Mouse (Mus musculus) midbrain, embryonic 14.5 days (tissue): ENCODE data around the gene Retn. TPM values are rescaled to one million over a fixed set of nuclear protein-coding genes. Genes with fewer than 3 reads are reported as not detected.

Source experiments
- ATAC-seq: fragments of 200-750 bp; cut with Nextera tagmentation; 2 replicates; pipeline ENCODE4 v1.8.0; 2017; ENCODE audit warnings: moderate number of reproducible peaks, moderate library complexity; ENCODE audit not compliant: low FRiP score, low TSS enrichment
- DNase-seq: peaks from one replicate; pipeline ENCODE4 v3.0.0-alpha.2; 2015
- H3K27ac ChIP-seq: fragments of 300-500 bp; sonication (generic); replicated peaks from 2 replicates; pipeline ENCODE4 v1.5.1; 2014; ENCODE audit warnings: mild to moderate bottlenecking, low read depth, low read length, moderate library complexity
- H3K27me3 ChIP-seq: fragments of 300-500 bp; sonication (generic); 2 replicates; pipeline ENCODE4 v1.6.1; 2014; ENCODE audit warnings: low read length, control low read depth, mixed read lengths; ENCODE audit not compliant: control insufficient read depth, insufficient read depth
- H3K36me3 ChIP-seq: fragments of 300-500 bp; sonication (generic); 2 replicates; pipeline ENCODE4 v1.6.1; 2014; ENCODE audit warnings: low read length, control low read depth; ENCODE audit not compliant: control insufficient read depth, insufficient read depth
- H3K4me1 ChIP-seq: fragments of 300-500 bp; sonication (generic); 2 replicates; pipeline ENCODE4 v1.6.1; 2014; ENCODE audit warnings: mild to moderate bottlenecking, antibody characterized with exemption, low read length, control low read depth; ENCODE audit not compliant: control insufficient read depth, insufficient read depth
- H3K4me2 ChIP-seq: fragments of 300-500 bp; sonication (generic); 2 replicates; pipeline ENCODE4 v1.6.1; 2014; ENCODE audit warnings: mild to moderate bottlenecking, low read length, moderate library complexity
- H3K4me3 ChIP-seq: fragments of 300-500 bp; sonication (generic); replicated peaks from 2 replicates; pipeline ENCODE4 v1.5.1; 2014; ENCODE audit warnings: low read depth, low read length
- H3K9ac ChIP-seq: fragments of 300-500 bp; sonication (generic); replicated peaks from 2 replicates; pipeline ENCODE4 v1.6.1; 2014; ENCODE audit warnings: mild to moderate bottlenecking, low read length, moderate library complexity
- H3K9me3 ChIP-seq: fragments of 300-500 bp; sonication (generic); 2 replicates; pipeline ENCODE4 v1.6.1; 2016; ENCODE audit warnings: low read length, control low read depth, mixed read lengths; ENCODE audit not compliant: control insufficient read depth
- WGBS: fragments of 180-500 bp; shearing (Covaris S2); extraction: QIAGEN DNeasy Blood & Tissue Kit; methylation state at CpG from one replicate; pipeline ENCODE4 v1.1.7; 2014; 5-methylcytosine and 5-hydroxymethylcytosine counted together
- polyA plus RNA-seq: library from polyadenylated mRNA; unstranded; fragments of >200 nt; fragmentation: Nextera tagmentation; extraction: Ambion mirVana; gene quantifications from 2 replicates; pipeline ENCODE4 v1.2.1, GENCODE M21; 2014

Retn gene
- polyA plus RNA-seq, 1 experiment from 2014 or later, result not detected

DNA sequence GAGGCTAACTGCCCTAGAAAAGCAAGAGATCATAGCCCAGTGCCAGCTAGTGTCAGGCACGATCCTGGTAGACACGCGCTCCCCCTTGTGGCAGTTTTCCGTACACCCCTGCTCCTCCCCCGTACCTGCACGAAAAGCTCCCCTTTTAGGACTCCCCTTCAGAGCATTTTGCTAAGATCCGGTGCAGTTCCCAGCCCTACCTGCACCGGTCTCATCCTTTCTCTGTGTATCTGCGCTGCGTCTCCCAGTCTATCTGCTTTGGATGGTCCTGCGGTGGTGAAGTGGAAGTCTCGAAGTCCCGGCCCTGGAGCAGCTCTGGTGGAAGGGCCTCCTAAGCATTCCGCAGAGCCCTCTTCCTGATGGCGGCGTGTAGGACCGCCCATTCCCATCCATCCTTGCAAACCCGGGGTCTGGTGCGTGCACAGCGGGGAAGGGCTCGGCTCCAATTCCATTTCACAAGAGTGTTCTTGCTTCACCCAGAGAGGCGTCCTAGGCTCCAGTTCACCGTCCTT lies 16.5 kb downstream of the Retn start, which contains the start of gene Fcor:
TSS of gene Fcor (minus strand) at position 383 of the 512 bp plus-strand sequence.
- DNase-seq (peak; percentile 91), ATAC-seq (peak; percentile 74)
- Histone ChIP-seq H3K9me3 (no peaks in the 10 kb centered on the region), H3K4me1 (peaks cover under 1% of the 10 kb centered on the region), H3K4me2 (peak within 1 kb of the TSS; percentile 65), H3K27ac (peak within 1 kb of the TSS; percentile 84), H3K27me3 (no peaks in the 10 kb centered on the region), H3K36me3 (no peaks in the 10 kb centered on the region), H3K4me3 (peak within 1 kb of the TSS; percentile 40), H3K9ac (peak within 1 kb of the TSS; percentile 39)
- WGBS, result under 1% methylated on average over 23 of the region's 23 CpGs

GRCm38 (mm10) chr8:3674671-3675070 lies 19.1 kb downstream of the Retn start:
- Histone ChIP-seq H3K4me1 (peaks cover 10% of the 10 kb centered on the region), H3K4me3 (no peak overlapping the region), H3K36me3 (peaks cover 11% of the 10 kb centered on the region), H3K27me3 (no peaks in the 10 kb centered on the region), H3K9ac (no peak overlapping the region), H3K4me2 (no peak overlapping the region), H3K27ac (no peak overlapping the region), H3K9me3 (no peaks in the 10 kb centered on the region)
- ATAC-seq, result no peak
- WGBS, result 51% methylated on average over 3 of the region's 3 CpGs
- DNase-seq, result no peak

- H3K4me2 ChIP-seq, result peak within 1 kb of the TSS; percentile 91
- WGBS, result 1% methylated on average over 61 of the region's 61 CpGs
- peak; percentile 86 for ATAC-seq
Observed at GRCm38 (mm10) chr8:3676131-3676992, 20.8 kb downstream of the Retn start, which contains the start of gene Trappc5. Trappc5 (plus strand) TSS chr8:3676299.

GRCm38 (mm10) chr8:3676993-3677579 lies 21.5 kb downstream of the Retn start:
- H3K36me3 ChIP-seq, result peaks cover 31% of the 10 kb centered on the region
- H3K9ac ChIP-seq, result peak overlapping the region; percentile 96
- WGBS, result 5% methylated on average over 15 of the region's 15 CpGs
- H3K27ac ChIP-seq, result peak overlapping the region; percentile 83
- peak overlapping the region; percentile 93 for H3K4me3 ChIP-seq
- H3K4me2 ChIP-seq, result peak overlapping the region; percentile 91
- peaks cover 10% of the 10 kb centered on the region for H3K4me1 ChIP-seq
- DNase-seq (peak; percentile 13), ATAC-seq (0 out of 2 replicates have a peak, but pooled peaks have one; percentile 3)
- no peaks in the 10 kb centered on the region for H3K27me3 ChIP-seq
- no peaks in the 10 kb centered on the region for H3K9me3 ChIP-seq

More at GRCm38 (mm10) chr8:3676131-3676992, 20.8 kb downstream of the Retn start, which contains the start of gene Trappc5:
- H3K27me3 ChIP-seq, result no peaks in the 10 kb centered on the region
- peak; percentile 97 for DNase-seq
- H3K27ac ChIP-seq, result peak within 1 kb of the TSS; percentile 83
- peak within 1 kb of the TSS; percentile 96 for H3K9ac ChIP-seq
- H3K4me1 ChIP-seq, result peaks cover 10% of the 10 kb centered on the region
- peaks cover 28% of the 10 kb centered on the region for H3K36me3 ChIP-seq
- H3K4me3 ChIP-seq, result peak within 1 kb of the TSS; percentile 93
- no peaks in the 10 kb centered on the region for H3K9me3 ChIP-seq

DNA sequence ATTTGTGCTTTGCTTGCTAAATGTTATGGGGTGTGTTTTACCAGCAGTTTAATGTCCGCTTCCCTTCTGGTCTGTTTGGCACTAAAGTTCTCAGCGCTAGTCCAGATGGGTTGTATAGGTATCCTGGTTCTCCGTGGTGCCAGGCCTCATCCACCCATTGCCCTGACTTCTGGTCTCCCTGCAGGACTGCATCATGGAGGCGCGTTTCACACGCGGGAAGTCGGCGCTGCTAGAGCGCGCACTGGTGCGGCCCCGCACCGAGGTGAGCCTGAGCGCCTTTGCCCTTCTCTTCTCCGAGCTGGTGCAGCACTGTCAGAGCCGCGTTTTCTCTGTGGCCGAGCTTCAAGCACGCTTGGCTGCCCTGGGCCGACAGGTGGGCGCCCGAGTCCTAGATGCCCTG lies 23.3 kb downstream of the Retn start:
- WGBS, result 96% methylated on average over 23 of the region's 23 CpGs
- no peak overlapping the region for H3K27ac ChIP-seq
- no peaks in the 10 kb centered on the region for H3K9me3 ChIP-seq
- no peaks in the 10 kb centered on the region for H3K27me3 ChIP-seq
- ATAC-seq (no peak), DNase-seq (no peak)
- H3K4me1 ChIP-seq, result peaks cover 10% of the 10 kb centered on the region
- peaks cover 42% of the 10 kb centered on the region for H3K36me3 ChIP-seq
- H3K4me2 ChIP-seq, result no peak overlapping the region
- no peak overlapping the region for H3K9ac ChIP-seq
- H3K4me3 ChIP-seq, result no peak overlapping the region

DNA sequence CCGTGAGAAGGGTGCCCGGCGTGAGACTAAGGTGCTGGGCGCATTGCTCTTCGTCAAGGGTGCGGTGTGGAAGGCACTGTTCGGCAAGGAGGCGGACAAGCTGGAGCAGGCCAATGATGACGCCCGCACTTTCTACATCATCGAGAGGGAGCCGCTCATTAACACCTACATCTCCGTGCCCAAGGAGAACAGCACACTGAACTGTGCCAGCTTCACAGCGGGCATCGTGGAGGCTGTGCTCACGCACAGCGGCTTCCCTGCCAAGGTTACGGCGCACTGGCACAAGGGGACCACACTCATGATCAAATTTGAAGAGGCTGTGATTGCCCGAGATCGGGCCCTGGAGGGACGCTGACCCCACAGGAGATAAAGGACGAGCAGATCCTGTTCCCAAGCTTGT lies 23.7 kb downstream of the Retn start:
- peaks cover 10% of the 10 kb centered on the region for H3K4me1 ChIP-seq
- no peak overlapping the region for H3K4me3 ChIP-seq
- no peak overlapping the region for H3K4me2 ChIP-seq
- peaks cover 42% of the 10 kb centered on the region for H3K36me3 ChIP-seq
- no peaks in the 10 kb centered on the region for H3K9me3 ChIP-seq
- no peaks in the 10 kb centered on the region for H3K27me3 ChIP-seq
- WGBS, result 98% methylated on average over 23 of the region's 23 CpGs
- no peak for ATAC-seq
- H3K27ac ChIP-seq, result no peak overlapping the region
- no peak for DNase-seq
- H3K9ac ChIP-seq, result no peak overlapping the region

DNA sequence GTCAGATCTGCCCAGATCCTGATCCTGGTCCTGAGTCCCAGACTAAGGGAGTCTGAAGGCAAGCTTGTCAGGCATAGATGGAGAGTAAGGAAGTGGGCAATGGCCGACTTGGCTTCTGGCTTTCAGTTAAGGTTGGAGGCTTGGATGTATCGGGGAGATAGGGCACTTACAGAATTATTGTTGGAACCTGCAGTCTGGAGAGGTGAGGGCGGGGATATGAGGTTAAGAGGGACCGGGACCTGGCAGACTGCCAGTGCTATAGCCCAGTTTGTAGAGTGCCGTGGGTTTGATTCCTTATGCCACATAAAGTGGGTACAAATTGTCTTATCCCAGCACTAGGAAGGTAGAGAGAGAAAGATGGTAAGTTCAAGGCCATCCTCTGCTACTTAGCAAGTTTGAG lies 24.1 kb downstream of the Retn start:
- DNase-seq (no peak), ATAC-seq (no peak)
- WGBS, result 93% methylated on average over 5 of the region's 5 CpGs
- Histone ChIP-seq H3K4me2 (no peak overlapping the region), H3K36me3 (peaks cover 42% of the 10 kb centered on the region), H3K27ac (no peak overlapping the region), H3K9ac (no peak overlapping the region), H3K9me3 (no peaks in the 10 kb centered on the region), H3K4me3 (no peak overlapping the region), H3K27me3 (no peaks in the 10 kb centered on the region), H3K4me1 (peaks cover 10% of the 10 kb centered on the region)

DNA sequence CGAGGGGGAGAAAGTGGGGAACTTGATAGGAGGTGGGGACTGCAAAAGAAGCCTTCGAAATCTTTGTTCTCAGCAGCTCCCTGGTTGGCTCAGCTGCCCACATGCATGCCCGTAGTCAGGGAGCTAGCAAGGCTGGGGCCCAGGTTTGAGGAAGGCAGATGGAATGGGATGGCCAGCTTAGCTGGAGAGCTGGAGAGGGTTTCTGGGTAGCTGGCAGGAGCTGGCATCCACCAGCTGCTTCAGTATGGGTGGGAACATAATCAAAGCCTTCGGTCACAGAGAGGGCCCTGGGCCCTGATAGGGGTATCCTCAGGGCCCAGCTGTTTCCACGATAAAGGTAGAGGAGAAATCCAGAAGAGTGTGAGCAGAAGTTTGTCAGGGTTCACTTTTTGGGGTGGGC lies 26.9 kb downstream of the Retn start:
- no peak overlapping the region for H3K9ac ChIP-seq
- 92% methylated on average over 5 of the region's 5 CpGs for WGBS
- no peaks in the 10 kb centered on the region for H3K27me3 ChIP-seq
- peaks cover 42% of the 10 kb centered on the region for H3K36me3 ChIP-seq
- no peak overlapping the region for H3K27ac ChIP-seq
- DNase-seq (no peak), ATAC-seq (no peak)
- peaks cover 6% of the 10 kb centered on the region for H3K4me1 ChIP-seq
- no peak overlapping the region for H3K4me3 ChIP-seq
- no peaks in the 10 kb centered on the region for H3K9me3 ChIP-seq
- no peak overlapping the region for H3K4me2 ChIP-seq
